Mouse (Mus musculus): ENCODE measurements around the gene Tmem129.

GRCm38 (mm10) chr5:33687142-33687541, 28.9 kb upstream of the Tmem129 start:
- TF ChIP-seq CTCF (IDR thresholded peaks at IDR 0.05; ENCODE audit: borderline replicate concordance, insufficient read depth, low read length) (no peak), POLR2A (IDR thresholded peaks at IDR 0.05; ENCODE audit: low read depth, low read length) (no peak)

All from embryonic fibroblast, embryonic 13.5 days (primary cell).